Mouse (Mus musculus) ES-E14 (cell line): ENCODE measurements at regions not wholly inside any gene's neighbourhood (a gene's known extent, or its start where the extent isn't known, plus 50 kb on each side); places are given as distances from the start of the nearest gene placed in this dataset.

ENCODE experiments used
- DNase-seq: peaks from one replicate; pipeline ENCODE4 v3.0.0-alpha.2; 2013; ENCODE audit warnings: low read depth, low spot score
- H3K27ac ChIP-seq: 2 replicates; pipeline ENCODE4 v1.5.1; 2012; ENCODE audit warnings: low read depth, mild to moderate bottlenecking, low read length, moderate library complexity, mixed read lengths; ENCODE audit not compliant: poor library complexity, insufficient read depth, severe bottlenecking
- H3K36me3 ChIP-seq: 2 replicates; pipeline ENCODE4 v1.6.1; 2012; ENCODE audit warnings: mild to moderate bottlenecking, low read length, moderate library complexity, mixed read lengths; ENCODE audit not compliant: control insufficient read depth, poor library complexity, insufficient read depth, severe bottlenecking
- H3K4me1 ChIP-seq, 2 experiments: fragments of 150-350 bp in 1 of 2; sonication (generic) in 1 of 2; 2 replicates each; pipeline ENCODE4 v1.6.1; 2012; ENCODE audit warnings: low read length in 2 of 2, mild to moderate bottlenecking in 1 of 2, mixed read lengths in 1 of 2; ENCODE audit not compliant: control insufficient read depth in 2 of 2, insufficient read depth in 2 of 2, poor library complexity in 1 of 2
- H3K4me3 ChIP-seq, 2 experiments: fragments of 150-350 bp in 1 of 2; sonication (generic) in 1 of 2; 2 replicates each; pipeline ENCODE4 v1.5.1; 2012; ENCODE audit warnings: low read length in 2 of 2, low read depth in 1 of 2, mild to moderate bottlenecking in 1 of 2, mixed read lengths in 1 of 2; ENCODE audit not compliant: insufficient read depth in 1 of 2, poor library complexity in 1 of 2, severe bottlenecking in 1 of 2
- H3K9ac ChIP-seq: 2 replicates; pipeline ENCODE4 v1.6.1; 2012; ENCODE audit warnings: low read depth, mild to moderate bottlenecking, low read length, mixed read lengths; ENCODE audit not compliant: poor library complexity, insufficient read depth, severe bottlenecking
- H3K9me3 ChIP-seq: fragments of 150-350 bp; sonication (generic); 2 replicates; pipeline ENCODE4 v1.6.1; 2012; ENCODE audit warnings: low read depth, mild to moderate bottlenecking, low read length; ENCODE audit not compliant: control insufficient read depth, insufficient read depth
- CHD2 ChIP-seq: IDR thresholded peaks from 2 replicates; pipeline ENCODE4 v1.6.1; 2014; ENCODE audit warnings: mild to moderate bottlenecking, low read depth, low read length, inconsistent platforms
- HCFC1 ChIP-seq: IDR thresholded peaks from 2 replicates; pipeline ENCODE4 v1.6.1; 2012; ENCODE audit warnings: low read length, inconsistent platforms, borderline replicate concordance; ENCODE audit not compliant: insufficient read depth
- MAFK ChIP-seq: IDR thresholded peaks from 2 replicates; pipeline ENCODE4 v1.6.1; 2014; ENCODE audit warnings: mild to moderate bottlenecking, low read depth, low read length, inconsistent platforms; ENCODE audit not compliant: insufficient read depth
- ZC3H11A ChIP-seq: IDR thresholded peaks from 2 replicates; pipeline ENCODE4 v1.6.1; 2012; ENCODE audit warnings: low read depth, mild to moderate bottlenecking, inconsistent platforms, low read length, borderline replicate concordance
- ZNF384 ChIP-seq: IDR thresholded peaks from 2 replicates; pipeline ENCODE4 v1.6.1; 2012; ENCODE audit warnings: low read depth, low read length, inconsistent platforms
- in situ Hi-C, 2 experiments: fragments of 600-800 bp; cut with MboI; formaldehyde crosslinking; loops; one replicate each; pipeline ENCODE4 v1.15.1; 2025; ENCODE audit warnings: low sequenced_read_pairs in 2 of 2, inconsistent platforms in 1 of 2; ENCODE audit not compliant: unreplicated experiment in 2 of 2

- H3K9me3 ChIP-seq = no peaks in the 10 kb centered on the region
- H3K4me3 ChIP-seq = no peak overlapping the region
- in situ Hi-C loops = no loop called here
- H3K9ac ChIP-seq = no peak overlapping the region
- no peak overlapping the region for H3K27ac ChIP-seq
- TF ChIP-seq CHD2 (no peak), ZC3H11A (no peak), HCFC1 (no peak), ZNF384 (no peak), MAFK (no peak)
- no peak for DNase-seq
- H3K36me3 ChIP-seq = no peaks in the 10 kb centered on the region
- H3K4me1 ChIP-seq = no peaks in the 10 kb centered on the region
Measured at GRCm38 (mm10) chr4:64238196-64238740, 191.5 kb upstream of the Tnc start.

- Histone ChIP-seq H3K4me3 (no peak overlapping the region), H3K4me1 (no peaks in the 10 kb centered on the region), H3K27ac (no peak overlapping the region), H3K36me3 (no peaks in the 10 kb centered on the region), H3K9ac (no peak overlapping the region), H3K9me3 (no peaks in the 10 kb centered on the region)
- TF ChIP-seq CHD2 (no peak), MAFK (no peak), ZC3H11A (no peak), ZNF384 (no peak), HCFC1 (no peak)
- no peak for DNase-seq
- in situ Hi-C loops = no loop called here
Measured at GRCm38 (mm10) chr4:64235534-64235933, 188.7 kb upstream of the Tnc start.

DNA sequence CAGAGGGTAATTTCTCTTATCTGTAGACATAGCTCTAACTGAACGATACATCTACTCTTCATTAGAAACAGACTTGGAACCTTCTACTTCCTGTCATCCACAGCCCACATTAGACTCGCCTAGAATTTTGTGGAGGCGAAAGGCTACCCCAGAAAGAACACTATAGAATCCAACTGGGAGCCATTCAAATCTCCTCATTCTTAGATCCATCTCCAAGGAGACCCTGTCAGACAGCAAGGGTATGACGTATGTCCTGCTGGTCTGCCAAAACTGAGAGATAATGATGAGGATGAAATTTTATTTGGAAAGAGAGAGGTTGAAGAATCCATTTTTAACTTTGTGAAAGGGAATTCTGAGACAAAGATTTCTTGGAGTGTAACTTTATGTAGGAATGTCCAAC lies 185.3 kb upstream of the Tnc start:
- Histone ChIP-seq H3K9ac (no peak overlapping the region), H3K36me3 (no peaks in the 10 kb centered on the region), H3K4me1 (no peaks in the 10 kb centered on the region), H3K9me3 (no peaks in the 10 kb centered on the region), H3K27ac (no peak overlapping the region), H3K4me3 (no peak overlapping the region)
- in situ Hi-C loops = no loop called here
- DNase-seq = no peak
- no peak for TF ChIP-seq ZNF384
- TF ChIP-seq MAFK = no peak
- no peak for TF ChIP-seq ZC3H11A
- TF ChIP-seq CHD2 = no peak
- TF ChIP-seq HCFC1 = no peak

- Histone ChIP-seq H3K4me3 (no peak overlapping the region), H3K9ac (no peak overlapping the region), H3K4me1 (no peaks in the 10 kb centered on the region), H3K9me3 (no peaks in the 10 kb centered on the region), H3K36me3 (no peaks in the 10 kb centered on the region), H3K27ac (no peak overlapping the region)
- DNase-seq = no peak
- no peak for TF ChIP-seq ZC3H11A
- no peak for TF ChIP-seq MAFK
- no peak for TF ChIP-seq CHD2
- in situ Hi-C loops = no loop called here
Measured at GRCm38 (mm10) chr4:64228341-64228740, 181.5 kb upstream of the Tnc start.

DNA sequence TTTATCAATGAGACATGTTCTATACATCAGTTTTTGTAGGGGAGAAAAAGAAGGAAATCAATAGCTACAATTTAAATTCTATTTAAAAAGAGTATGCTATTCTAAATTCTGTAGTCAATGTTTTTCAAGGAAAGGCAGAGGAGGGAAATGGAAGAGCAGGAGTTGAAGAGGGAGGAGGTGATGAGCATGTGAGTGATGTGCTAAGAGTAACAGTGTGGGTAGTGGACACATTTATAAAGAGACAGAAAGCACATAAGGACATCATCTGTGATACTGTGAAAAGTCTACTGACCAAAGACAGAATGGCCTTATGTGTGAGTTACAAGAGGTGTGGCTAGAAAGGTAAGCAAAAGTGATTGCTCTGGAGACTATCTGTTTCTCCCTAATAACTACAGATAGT lies 179.8 kb upstream of the Tnc start:
- in situ Hi-C loops = no loop called here
- no peak overlapping the region for H3K9ac ChIP-seq
- H3K36me3 ChIP-seq = no peaks in the 10 kb centered on the region
- no peak overlapping the region for H3K27ac ChIP-seq
- TF ChIP-seq MAFK = no peak
- TF ChIP-seq ZNF384 = no peak
- no peak for TF ChIP-seq ZC3H11A
- TF ChIP-seq CHD2 = no peak
- TF ChIP-seq HCFC1 = no peak
- DNase-seq = no peak
- no peak overlapping the region for H3K4me3 ChIP-seq
- H3K4me1 ChIP-seq = no peaks in the 10 kb centered on the region
- H3K9me3 ChIP-seq = no peaks in the 10 kb centered on the region
